ENCODE assay signal across 8 mouse cellular contexts in the genomic region with DNA sequence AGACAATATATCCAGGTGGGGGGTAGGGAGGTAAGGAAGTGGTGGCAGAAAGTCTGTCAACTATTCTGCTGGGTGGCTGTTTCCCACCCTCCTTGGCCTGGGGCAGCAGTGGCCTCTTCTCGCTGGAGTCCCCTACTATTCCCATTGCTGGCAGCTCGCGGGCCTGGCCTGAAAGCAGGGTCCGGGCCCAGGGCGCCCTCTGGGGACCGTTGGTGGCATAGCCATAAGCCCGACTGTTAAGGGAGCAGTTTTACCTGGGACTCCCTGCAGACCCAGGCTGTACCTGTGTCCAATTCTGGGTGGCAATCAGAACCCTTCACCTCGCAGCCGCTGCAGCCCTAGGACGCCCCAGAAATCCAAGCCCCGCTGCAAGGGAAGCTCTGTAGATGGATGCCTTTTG. TPM values are rescaled to one million over a fixed set of nuclear protein-coding genes. Genes with fewer than 3 reads are reported as not detected.
DNase-seq lines count a peak whose midpoint lies in the region; ATAC-seq lines count a peak whose summit lies in the region.

No protein-coding gene starts in this region.

- H3K9ac ChIP-seq in embryonic facial prominence, embryonic 15.5 days = no peak overlapping the region
- no peak overlapping the region for H3K9ac ChIP-seq in midbrain, embryonic 11.5 days (ENCODE audit: low read length)

- H3K4me3 ChIP-seq in embryonic facial prominence, embryonic 15.5 days (replicated peaks) = peak overlapping the region; percentile 34
- H3K4me3 ChIP-seq in midbrain, embryonic 11.5 days (ENCODE audit: low read depth, low read length) = 0 out of 2 replicates have a peak overlapping the region, but pooled peaks have one; percentile 17

- H3K4me2 ChIP-seq in embryonic facial prominence, embryonic 15.5 days (replicated peaks) = peak overlapping the region; percentile 51
- peak overlapping the region; percentile 39 for H3K4me2 ChIP-seq in midbrain, embryonic 11.5 days

- H3K27me3 ChIP-seq in embryonic facial prominence, embryonic 15.5 days = peaks cover 67% of the 10 kb centered on the region
- H3K27me3 ChIP-seq in midbrain, embryonic 11.5 days (ENCODE audit: control insufficient read depth, insufficient read depth, low read length) = peaks cover 51% of the 10 kb centered on the region

- H3K4me1 ChIP-seq in embryonic facial prominence, embryonic 15.5 days = peaks cover 21% of the 10 kb centered on the region
- peaks cover 17% of the 10 kb centered on the region for H3K4me1 ChIP-seq in midbrain, embryonic 11.5 days (ENCODE audit: control insufficient read depth, insufficient read depth, low read length)

- WGBS in embryonic facial prominence, embryonic 15.5 days = 10% methylated on average over 11 of the region's 11 CpGs
- under 1% methylated on average over 11 of the region's 11 CpGs for WGBS in midbrain, embryonic 11.5 days

- H3K9me3 ChIP-seq in embryonic facial prominence, embryonic 15.5 days (replicated peaks) = no peaks in the 10 kb centered on the region
- H3K9me3 ChIP-seq in midbrain, embryonic 11.5 days (ENCODE audit: control insufficient read depth, low read length) = no peaks in the 10 kb centered on the region

- H3K27ac ChIP-seq in embryonic facial prominence, embryonic 15.5 days (replicated peaks) = no peak overlapping the region; the same call in 1 of the 2 replicates
- H3K27ac ChIP-seq in midbrain, embryonic 11.5 days (ENCODE audit: low read depth, low read length) = no peak overlapping the region

- peak; percentile 84 for ATAC-seq in frontal cortex, adult (ENCODE audit: low TSS enrichment)
- no peak for ATAC-seq in embryonic facial prominence, embryonic 15.5 days (ENCODE audit: insufficient number of reproducible peaks, low FRiP score, low TSS enrichment, low read depth)
- peak; percentile 84 for ATAC-seq in midbrain, embryonic 11.5 days (ENCODE audit: low FRiP score)
- no peak for ATAC-seq in activated CD4-positive, CD25-positive, alpha-beta regulatory T cell, adult 4 months

- H3K36me3 ChIP-seq in embryonic facial prominence, embryonic 15.5 days = no peaks in the 10 kb centered on the region
- no peaks in the 10 kb centered on the region for H3K36me3 ChIP-seq in midbrain, embryonic 11.5 days (ENCODE audit: control insufficient read depth, insufficient read depth, low read length)

- no peak for DNase-seq in frontal cortex, postnatal 14 days (ENCODE audit: low spot score in 2 of 2)
- DNase-seq in adrenal gland, adult (ENCODE audit: inconsistent age in 2 of 2, low spot score in 1 of 2) = peak; percentile 27 to 81
- peak; percentile 29 for DNase-seq in heart, postnatal 25 days (ENCODE audit: low spot score)
- DNase-seq in layer of hippocampus, postnatal 25 days (ENCODE audit: extremely low spot score in 1 of 2, low spot score in 1 of 2) = peak; percentile 38 to 60
- peak; percentile 96 for DNase-seq in midbrain, embryonic 11.5 days (ENCODE audit: low spot score, missing footprints)

- intact Hi-C loops in heart, postnatal 25 days (cut with DNase I) = loop anchor here (5.0 to 10.0 kb wide), 2 partner anchors 33 to 316 kb away; no protein-coding TSS in a partner anchor

RNA-seq across cellular contexts. Expression of a gene that starts 9.6 kb away (rescaled TPM):
- 6.9 and 8.1 TPM in 2 replicates for polyA plus RNA-seq in embryonic facial prominence, embryonic 15.5 days (2015; fragmentation: Nextera tagmentation; extraction: Ambion mirVana)
- 1 to 10 TPM; 4.4 to 6.1 TPM for total RNA-seq in heart, postnatal 25 days (2021)
- total RNA-seq in layer of hippocampus, postnatal 25 days (2021) = 1 to 10 TPM; 1.2 to 2.4 TPM
- polyA plus RNA-seq in midbrain, embryonic 11.5 days (2014; fragmentation: Nextera tagmentation; extraction: Ambion mirVana) = 5.5 and 5.6 TPM in 2 replicates
- polyA plus RNA-seq in activated CD4-positive, CD25-positive, alpha-beta regulatory T cell, adult 4 months (2017; shearing (Covaris generic)) = not detected

Comparison
In these comparisons a context has a peak if more than half of its experiments do, and no peak if none do; other contexts are left out.
1. ATAC-seq: peak in frontal cortex, adult (single experiment) and midbrain, embryonic 11.5 days (single experiment); none in embryonic facial prominence, embryonic 15.5 days (single experiment) and activated CD4-positive, CD25-positive, alpha-beta regulatory T cell, adult 4 months (single experiment).
2. DNase-seq: peak in adrenal gland, adult (2 of 2), heart, postnatal 25 days (single experiment), layer of hippocampus, postnatal 25 days (2 of 2) and midbrain, embryonic 11.5 days (single experiment); none in frontal cortex, postnatal 14 days (0 of 2).